Mouse (Mus musculus) forebrain, embryonic 16.5 days (tissue): ENCODE measurements around the gene Esrrb. TPM values are rescaled to one million over a fixed set of nuclear protein-coding genes. Genes with fewer than 3 reads are reported as not detected.

ENCODE experiments used
- ATAC-seq: fragments of 200-750 bp; cut with Nextera tagmentation; 2 replicates; pipeline ENCODE4 v1.8.0; 2017; ENCODE audit warnings: mild to moderate bottlenecking, moderate library complexity
- H3K27ac ChIP-seq: fragments of 300-500 bp; sonication (generic); 2 replicates; pipeline ENCODE4 v1.5.1; 2014; ENCODE audit warnings: low read length, control low read depth
- H3K27me3 ChIP-seq: fragments of 300-500 bp; sonication (generic); replicated peaks from 2 replicates; pipeline ENCODE4 v1.6.1; 2014; ENCODE audit warnings: low read length; ENCODE audit not compliant: control insufficient read depth, insufficient read depth
- H3K36me3 ChIP-seq: fragments of 300-500 bp; sonication (generic); 2 replicates; pipeline ENCODE4 v1.6.1; 2014; ENCODE audit not compliant: control insufficient read depth, insufficient read depth
- H3K4me1 ChIP-seq: fragments of 300-500 bp; sonication (generic); replicated peaks from 2 replicates; pipeline ENCODE4 v1.6.1; 2014; ENCODE audit warnings: low read length; ENCODE audit not compliant: control insufficient read depth, insufficient read depth
- H3K4me2 ChIP-seq: fragments of 300-500 bp; sonication (generic); 2 replicates; pipeline ENCODE4 v1.6.1; 2014; ENCODE audit warnings: mild to moderate bottlenecking, low read length, control low read depth
- H3K4me3 ChIP-seq: fragments of 300-500 bp; sonication (generic); replicated peaks from 2 replicates; pipeline ENCODE4 v1.5.1; 2014; ENCODE audit warnings: mild to moderate bottlenecking, low read length, control low read depth
- H3K9ac ChIP-seq: fragments of 300-500 bp; sonication (generic); replicated peaks from 2 replicates; pipeline ENCODE4 v1.6.1; 2014; ENCODE audit warnings: low read depth, low read length, control low read depth
- H3K9me3 ChIP-seq: fragments of 300-500 bp; sonication (generic); 2 replicates; pipeline ENCODE4 v1.6.1; 2016; ENCODE audit warnings: low read length; ENCODE audit not compliant: control insufficient read depth
- WGBS: fragments of 180-500 bp; shearing (Covaris S2); extraction: QIAGEN DNeasy Blood & Tissue Kit; methylation state at CpG from one replicate; pipeline ENCODE4 v1.1.7; 2014; 5-methylcytosine and 5-hydroxymethylcytosine counted together
- polyA plus RNA-seq: library from polyadenylated mRNA; unstranded; fragments of >200 nt; fragmentation: Nextera tagmentation; extraction: Ambion mirVana; gene quantifications from 2 replicates; pipeline ENCODE4 v1.2.1, GENCODE M21; 2015

Esrrb gene
- polyA plus RNA-seq, 1 experiment from 2014 or later, result 0.24 TPM

DNA sequence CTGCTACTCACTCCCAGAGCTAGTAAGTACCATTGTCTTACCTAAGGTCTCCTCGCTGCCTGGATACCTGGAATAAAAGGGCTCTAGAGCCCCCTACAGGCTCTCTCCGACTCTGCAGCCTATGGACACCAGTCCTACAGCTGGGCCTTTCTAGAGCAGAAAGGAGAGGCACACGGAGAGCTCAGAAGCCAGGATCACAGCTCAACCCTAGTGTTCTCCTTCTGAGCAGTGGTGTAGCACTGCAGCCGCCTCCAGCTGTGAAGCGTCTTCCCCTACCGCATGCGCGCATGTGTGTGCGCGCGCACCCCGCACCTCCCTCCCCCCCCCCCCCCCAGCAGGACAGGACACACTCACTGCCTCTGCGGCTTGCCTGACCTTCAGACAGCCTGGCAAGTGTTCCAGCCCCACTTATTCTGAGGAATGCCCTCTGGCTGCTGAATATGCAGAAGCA, 72.5 kb downstream of the Esrrb start:
- Histone ChIP-seq H3K4me3 (peak overlapping the region; percentile 29), H3K9me3 (no peaks in the 10 kb centered on the region), H3K4me2 (peak overlapping the region; percentile 53), H3K9ac (peak overlapping the region; percentile 45), H3K27ac (no peak overlapping the region), H3K36me3 (no peaks in the 10 kb centered on the region), H3K4me1 (peaks cover 6% of the 10 kb centered on the region), H3K27me3 (no peaks in the 10 kb centered on the region)
- peak; percentile 89 for ATAC-seq
- 3% methylated on average over 11 of the region's 13 CpGs for WGBS

DNA sequence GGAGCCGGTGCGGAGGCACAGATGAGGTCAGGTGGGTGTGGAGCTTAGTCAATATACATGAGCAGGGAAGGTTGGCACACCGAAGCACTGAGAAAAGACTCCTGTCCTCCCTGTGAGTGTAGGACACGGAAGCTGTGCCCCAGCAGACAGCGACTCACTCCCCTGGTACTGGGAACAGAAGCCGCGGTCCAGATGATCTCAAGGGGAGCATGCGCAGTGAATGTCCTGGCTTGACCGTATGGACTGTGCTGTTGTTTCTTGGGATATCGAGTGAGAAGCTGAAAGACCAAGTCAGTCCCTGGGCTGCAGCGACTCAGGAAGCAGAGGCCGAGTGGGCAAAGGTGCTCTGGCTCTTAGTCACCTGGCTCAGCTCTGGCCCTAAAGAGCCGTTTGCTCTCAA, 74.7 kb downstream of the Esrrb start:
- Histone ChIP-seq H3K4me2 (no peak overlapping the region), H3K4me1 (peaks cover 6% of the 10 kb centered on the region), H3K9ac (no peak overlapping the region), H3K27ac (no peak overlapping the region), H3K27me3 (no peaks in the 10 kb centered on the region), H3K36me3 (no peaks in the 10 kb centered on the region), H3K4me3 (no peak overlapping the region), H3K9me3 (no peaks in the 10 kb centered on the region)
- WGBS, result 88% methylated on average over 13 of the region's 13 CpGs
- no peak for ATAC-seq

DNA sequence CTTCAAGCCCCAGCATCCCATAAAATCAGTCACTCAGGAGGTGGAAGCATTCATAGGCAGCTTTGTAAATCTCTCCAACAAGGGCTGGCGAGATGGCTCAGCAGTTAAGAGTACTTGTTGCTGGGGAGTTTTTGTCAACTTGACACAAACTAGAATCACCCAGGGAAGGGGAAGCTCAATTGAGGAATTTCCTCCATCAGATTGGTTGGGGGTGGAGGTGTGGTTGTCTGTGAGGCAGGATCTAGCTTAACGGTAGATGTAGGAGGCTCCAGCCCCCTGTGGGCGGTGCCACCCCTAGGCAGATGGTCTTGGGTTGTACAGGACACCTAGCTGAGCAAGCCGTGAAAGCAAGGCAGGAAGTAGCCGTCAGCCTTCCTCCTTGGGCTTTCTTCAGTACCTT, 89.9 kb downstream of the Esrrb start:
- no peak overlapping the region for H3K4me3 ChIP-seq
- no peak for ATAC-seq

DNA sequence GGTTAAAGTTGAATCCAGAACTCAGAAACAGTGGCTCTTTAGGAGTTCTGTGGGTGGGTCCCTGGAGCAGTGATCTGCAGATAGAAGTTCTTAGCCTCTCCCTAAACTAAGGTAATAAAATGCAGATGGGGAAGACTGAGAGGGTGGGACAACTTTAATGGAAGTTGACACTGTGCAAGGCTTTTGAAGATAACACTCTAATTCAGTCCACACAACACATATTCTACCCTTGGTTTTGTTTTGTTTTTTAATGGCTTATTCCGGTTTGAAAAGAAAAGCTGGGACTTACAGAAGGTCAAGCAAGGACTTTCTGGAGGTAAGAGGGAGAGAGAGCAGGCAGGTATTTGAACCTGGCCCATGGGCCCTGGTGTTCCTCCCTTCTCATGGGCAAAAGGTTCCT, 94.1 kb downstream of the Esrrb start:
- Histone ChIP-seq H3K27ac (no peak overlapping the region), H3K9ac (no peak overlapping the region), H3K4me1 (no peaks in the 10 kb centered on the region), H3K36me3 (no peaks in the 10 kb centered on the region), H3K4me3 (no peak overlapping the region), H3K4me2 (no peak overlapping the region), H3K9me3 (no peaks in the 10 kb centered on the region), H3K27me3 (no peaks in the 10 kb centered on the region)
- 70% methylated on average over 1 of the region's 1 CpGs for WGBS
- ATAC-seq, result no peak

More for the DNA sequence above, 89.9 kb downstream of the Esrrb start:
- H3K4me2 ChIP-seq, result no peak overlapping the region
- no peak overlapping the region for H3K27ac ChIP-seq
- H3K4me1 ChIP-seq, result no peaks in the 10 kb centered on the region
- H3K27me3 ChIP-seq, result no peaks in the 10 kb centered on the region
- H3K36me3 ChIP-seq, result no peaks in the 10 kb centered on the region
- 88% methylated on average over 5 of the region's 5 CpGs for WGBS
- H3K9me3 ChIP-seq, result no peaks in the 10 kb centered on the region
- H3K9ac ChIP-seq, result no peak overlapping the region

DNA sequence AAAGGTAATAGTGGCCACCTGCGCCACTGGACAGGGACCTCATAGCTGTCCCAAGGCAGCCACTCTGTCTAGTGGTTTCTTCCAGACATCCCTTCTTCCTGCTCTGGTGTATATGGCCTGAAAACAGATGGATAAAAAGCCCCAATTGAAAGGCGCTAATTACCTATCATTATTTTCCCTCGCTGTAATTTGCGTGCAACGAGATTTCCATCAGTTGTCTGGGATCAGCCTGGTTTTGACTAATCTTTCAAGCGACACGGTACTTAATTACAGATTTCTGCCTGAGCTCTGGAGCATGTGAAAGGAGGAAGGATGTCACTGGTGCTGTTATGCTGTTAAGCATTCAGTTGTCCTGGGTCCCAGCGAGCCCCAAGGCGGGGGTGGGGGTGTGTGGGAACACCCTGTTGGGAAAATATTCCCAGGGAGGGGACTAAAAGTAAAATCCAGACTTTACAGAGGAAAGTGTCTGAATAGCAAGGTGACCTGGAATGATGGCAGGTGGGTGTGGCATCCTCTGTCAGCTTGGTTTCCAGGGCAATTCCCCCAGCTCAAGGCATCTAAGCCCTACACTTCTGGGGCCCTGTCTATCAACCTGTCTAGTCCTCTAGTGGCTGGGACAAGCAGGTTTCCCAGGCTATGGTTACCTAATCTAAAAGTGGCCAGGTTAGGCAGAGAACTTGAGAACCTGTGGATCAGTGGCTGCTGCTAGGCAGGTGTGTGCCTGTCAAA, 102.0 kb downstream of the Esrrb start:
- Histone ChIP-seq H3K4me1 (peaks cover 13% of the 10 kb centered on the region), H3K36me3 (no peaks in the 10 kb centered on the region), H3K27ac (peak overlapping the region; percentile 58), H3K27me3 (no peaks in the 10 kb centered on the region), H3K4me2 (no peak overlapping the region), H3K9ac (0 out of 2 replicates have a peak overlapping the region, but pooled peaks have one; percentile 4), H3K4me3 (no peak overlapping the region), H3K9me3 (no peaks in the 10 kb centered on the region)
- 19% methylated on average over 9 of the region's 9 CpGs for WGBS
- ATAC-seq, result peak; percentile 96

DNA sequence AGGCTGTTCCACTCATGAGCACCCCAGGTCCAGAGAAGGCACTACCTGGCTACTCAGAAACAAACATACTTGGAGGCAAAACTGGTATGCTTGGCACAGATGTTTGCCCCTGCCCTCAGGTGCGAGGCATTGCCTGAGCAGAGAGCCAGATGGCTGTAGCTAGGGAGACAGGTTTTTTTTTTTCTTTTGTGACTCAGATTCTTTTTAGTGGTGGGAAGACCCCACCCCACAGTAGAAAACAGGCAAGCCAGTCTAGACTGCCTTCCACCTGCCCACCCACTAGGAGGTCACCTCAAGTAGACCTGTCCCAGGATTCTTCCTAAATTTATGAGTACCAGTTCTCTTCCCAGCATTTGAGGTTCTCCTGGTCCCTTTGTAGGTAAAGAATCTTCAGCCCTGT, 103.5 kb downstream of the Esrrb start:
- Histone ChIP-seq H3K27ac (no peak overlapping the region), H3K9ac (no peak overlapping the region), H3K27me3 (no peaks in the 10 kb centered on the region), H3K9me3 (no peaks in the 10 kb centered on the region), H3K36me3 (no peaks in the 10 kb centered on the region), H3K4me2 (no peak overlapping the region), H3K4me3 (no peak overlapping the region), H3K4me1 (peaks cover 13% of the 10 kb centered on the region)
- WGBS, result 64% methylated on average over 1 of the region's 1 CpGs
- no peak for ATAC-seq

DNA sequence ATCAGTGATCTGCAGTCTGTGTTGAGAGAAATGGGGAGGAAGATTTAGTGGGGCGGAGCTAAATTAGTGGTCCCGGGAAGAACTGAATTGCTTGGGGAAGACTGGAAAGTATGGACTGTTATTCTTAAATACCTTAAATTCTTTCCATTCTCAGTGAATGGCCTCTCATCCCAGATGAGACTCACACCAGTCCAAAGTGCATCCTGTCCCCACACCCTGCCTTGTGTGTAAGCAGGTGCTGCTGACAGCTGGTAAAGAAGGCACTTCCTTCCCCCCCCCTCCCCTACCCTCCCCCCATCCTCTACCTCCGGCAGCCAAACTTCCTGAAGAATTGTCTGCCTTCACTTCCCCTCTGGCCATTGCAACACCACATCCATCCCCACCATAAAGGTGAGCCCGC, 105.3 kb downstream of the Esrrb start:
- Histone ChIP-seq H3K27me3 (no peaks in the 10 kb centered on the region), H3K36me3 (no peaks in the 10 kb centered on the region), H3K4me1 (peaks cover 13% of the 10 kb centered on the region), H3K4me3 (no peak overlapping the region), H3K9me3 (no peaks in the 10 kb centered on the region), H3K4me2 (no peak overlapping the region), H3K9ac (no peak overlapping the region), H3K27ac (no peak overlapping the region)
- WGBS, result 73% methylated on average over 4 of the region's 4 CpGs
- no peak for ATAC-seq

DNA sequence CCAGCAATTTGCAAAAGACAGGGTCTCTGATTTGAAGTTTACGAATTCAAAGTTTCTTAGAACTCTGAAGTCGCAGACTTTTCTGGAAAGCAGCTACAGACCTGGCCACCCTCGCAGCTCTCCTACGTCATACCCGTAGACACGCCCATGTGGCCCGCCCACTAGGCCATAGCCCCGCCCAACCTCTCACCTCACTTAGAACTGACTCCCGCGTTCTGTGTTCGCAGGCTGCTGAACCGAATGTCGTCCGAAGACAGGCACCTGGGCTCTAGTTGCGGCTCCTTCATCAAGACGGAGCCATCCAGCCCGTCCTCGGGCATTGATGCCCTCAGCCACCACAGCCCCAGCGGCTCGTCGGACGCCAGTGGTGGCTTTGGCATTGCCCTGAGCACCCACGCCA, 109.0 kb downstream of the Esrrb start:
- 66% methylated on average over 23 of the region's 23 CpGs for WGBS
- Histone ChIP-seq H3K4me2 (no peak overlapping the region), H3K9me3 (no peaks in the 10 kb centered on the region), H3K27ac (no peak overlapping the region), H3K4me3 (no peak overlapping the region), H3K27me3 (no peaks in the 10 kb centered on the region), H3K36me3 (no peaks in the 10 kb centered on the region), H3K9ac (no peak overlapping the region), H3K4me1 (no peaks in the 10 kb centered on the region)
- no peak for ATAC-seq

DNA sequence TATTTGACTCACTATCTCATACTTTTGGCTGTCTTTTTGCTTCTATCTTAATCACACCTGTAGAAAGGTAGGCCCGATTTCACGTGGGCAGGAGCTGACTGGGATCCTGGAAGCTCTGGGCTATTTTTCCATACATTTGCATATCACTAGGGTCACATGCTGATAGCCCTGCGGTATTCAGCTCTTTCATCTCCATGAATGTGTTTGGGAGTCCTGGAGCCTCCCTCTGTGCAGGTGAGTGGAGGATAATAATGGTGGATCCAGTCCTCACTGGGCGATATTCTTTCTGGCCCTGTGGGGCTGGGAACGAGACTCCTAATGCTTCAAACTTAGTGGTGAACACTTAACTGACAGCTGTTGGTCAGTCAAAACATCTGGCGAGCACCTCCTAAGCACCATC, 110.0 kb downstream of the Esrrb start:
- Histone ChIP-seq H3K4me2 (no peak overlapping the region), H3K27me3 (no peaks in the 10 kb centered on the region), H3K4me1 (no peaks in the 10 kb centered on the region), H3K9me3 (no peaks in the 10 kb centered on the region), H3K27ac (no peak overlapping the region), H3K4me3 (no peak overlapping the region), H3K36me3 (no peaks in the 10 kb centered on the region), H3K9ac (no peak overlapping the region)
- 64% methylated on average over 6 of the region's 6 CpGs for WGBS
- ATAC-seq, result no peak

DNA sequence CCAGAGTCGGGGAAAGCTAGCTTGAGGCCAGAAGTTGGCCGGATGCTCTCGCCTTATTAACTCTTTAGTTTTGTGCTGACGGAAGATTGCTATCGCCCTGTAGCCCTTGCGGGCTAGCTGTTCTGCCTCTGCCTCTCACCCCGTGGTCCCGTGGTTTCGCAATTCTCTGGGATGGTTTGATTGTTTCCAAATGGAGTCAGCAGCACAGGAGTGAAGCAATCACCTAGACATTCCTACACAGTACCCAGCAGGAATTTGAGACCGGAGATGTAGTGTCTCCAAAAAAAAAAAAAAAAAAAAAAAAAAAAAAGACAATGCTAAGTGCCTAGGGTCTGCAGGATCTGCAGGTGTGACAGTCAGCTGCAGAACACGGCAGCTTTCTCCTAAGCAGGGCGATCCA, 112.7 kb downstream of the Esrrb start:
- no peak overlapping the region for H3K9ac ChIP-seq
- no peak for ATAC-seq
- H3K9me3 ChIP-seq, result no peaks in the 10 kb centered on the region
- 71% methylated on average over 12 of the region's 12 CpGs for WGBS
- H3K4me1 ChIP-seq, result no peaks in the 10 kb centered on the region
- H3K36me3 ChIP-seq, result no peaks in the 10 kb centered on the region
- no peak overlapping the region for H3K4me2 ChIP-seq
- no peak overlapping the region for H3K4me3 ChIP-seq
- no peak overlapping the region for H3K27ac ChIP-seq
- H3K27me3 ChIP-seq, result no peaks in the 10 kb centered on the region
